ENCODE assay signal across 10 mouse cellular contexts in genomic region chr5:66602287-66602820, GRCm38 (mm10). TPM values are rescaled to one million over a fixed set of nuclear protein-coding genes. Genes with fewer than 3 reads are reported as not detected.
A peak's percentile ranks its signal among the peaks of the same experiment; 100 is the strongest.
DNase-seq lines count a peak whose midpoint lies in the region; ATAC-seq and TF ChIP-seq lines count a peak whose summit lies in the region.
"Had no signal": no experiment of that assay in that cellular context is flagged by ENCODE, and none has a peak within 500 bp of the region (broad histone marks: within the 10 kb centered on the region; RNA-seq: fewer than 3 reads in every experiment).

No protein-coding gene starts in this region.

- no peak for ATAC-seq in cerebellum, adult (ENCODE audit: insufficient number of reproducible peaks, low FRiP score, low TSS enrichment)
- ATAC-seq in intestine, postnatal 0 days: no peak

- no peaks in the 10 kb centered on the region for H3K27me3 ChIP-seq in intestine, postnatal 0 days (replicated peaks; ENCODE audit: control insufficient read depth, insufficient read depth, low read length)

- H3K4me2 ChIP-seq in intestine, postnatal 0 days (replicated peaks; ENCODE audit: low read depth): no peak overlapping the region

- no peak overlapping the region for H3K9ac ChIP-seq in intestine, postnatal 0 days (ENCODE audit: low read depth, low read length)

- 31% methylated on average over 9 of the region's 9 CpGs for WGBS in intestine, postnatal 0 days

- H3K4me3 ChIP-seq in intestine, postnatal 0 days (ENCODE audit: low read depth, low read length): no peak overlapping the region

- DNase-seq in cerebellum, postnatal 10 days: peak; percentile 21 to 24
- peak; percentile 63 for DNase-seq in kidney, postnatal 10 days
- no peak for DNase-seq in kidney, adult 11 months
- peak; percentile 47 to 56 for DNase-seq in B cell, adult 2 months
- peak; percentile 20 for DNase-seq in induced T-regulatory cell, adult 2 months (ENCODE audit: low read depth)
- DNase-seq in right cerebral cortex, postnatal 10 days (ENCODE audit: low spot score in 2 of 2): no peak
- DNase-seq: cerebellum, adult 11 months; gastrocnemius, postnatal 25 days had no signal

- TF ChIP-seq CTCF in intestine, postnatal 0 days (IDR thresholded peaks at IDR 0.05; ENCODE audit: low read depth): no peak

- H3K27ac ChIP-seq in intestine, postnatal 0 days (ENCODE audit: low read depth, low read length): no peak overlapping the region

- no peaks in the 10 kb centered on the region for H3K9me3 ChIP-seq in intestine, postnatal 0 days (ENCODE audit: control insufficient read depth)

- no peaks in the 10 kb centered on the region for H3K36me3 ChIP-seq in intestine, postnatal 0 days (ENCODE audit: control insufficient read depth, insufficient read depth)

- no peaks in the 10 kb centered on the region for H3K4me1 ChIP-seq in intestine, postnatal 0 days (replicated peaks; ENCODE audit: control insufficient read depth, insufficient read depth, low read length)

RNA-seq across cellular contexts. Expression of gene Apbb2, which starts 16.2 kb away (rescaled TPM):
- 18.7 and 21.7 TPM in 2 replicates for polyA plus RNA-seq in intestine, postnatal 0 days (2015; fragmentation: Nextera tagmentation; extraction: Ambion mirVana)

Comparison
In these comparisons a context has a peak if more than half of its experiments do, and no peak if none do; other contexts are left out.
1. DNase-seq: peak in cerebellum, postnatal 10 days (2 of 2), kidney, postnatal 10 days (single experiment), B cell, adult 2 months (2 of 2) and induced T-regulatory cell, adult 2 months (single experiment); none in kidney, adult 11 months (single experiment) and right cerebral cortex, postnatal 10 days (0 of 2).